Mouse (Mus musculus): Measurements from ENCODE around the gene Ffar2. TPM values are rescaled to one million over a fixed set of nuclear protein-coding genes. Genes with fewer than 3 reads are reported as not detected.
A peak's percentile ranks its signal among the peaks of the same experiment; 100 is the strongest.
"Not testable (repeated sequence)": the region's sequence is repeated elsewhere in the genome, so short reads cannot be mapped to it uniquely, and the experiment has no call there.

Gene Ffar2
- polyA plus RNA-seq, 1 experiment from 2014 or later = 0.45 TPM

GRCm38 (mm10) chr7:30832261-30832660 is 8.7 kb upstream of the Ffar2 start:
- ATAC-seq (replicated peaks; ENCODE audit: extremely low read depth, insufficient read depth, low FRiP score) = no peak
- Histone ChIP-seq H3K4me3 (ENCODE audit: low read length) (no peak overlapping the region), H3K4me1 (ENCODE audit: control insufficient read depth, insufficient read depth, low read length) (no peaks in the 10 kb centered on the region), H3K27ac (ENCODE audit: low read length) (no peak overlapping the region), H3K27me3 (ENCODE audit: control insufficient read depth, insufficient read depth, low read length) (no peaks in the 10 kb centered on the region), H3K4me2 (ENCODE audit: low read depth, low read length) (peak overlapping the region; percentile 42; the same call in 1 of the 2 replicates), H3K9ac (ENCODE audit: low read length) (no peak overlapping the region), H3K36me3 (ENCODE audit: control insufficient read depth, insufficient read depth) (no peaks in the 10 kb centered on the region), H3K9me3 (replicated peaks; ENCODE audit: control insufficient read depth, low read length) (no peaks in the 10 kb centered on the region)
- 51% methylated on average over 16 of the region's 17 CpGs for WGBS

DNA sequence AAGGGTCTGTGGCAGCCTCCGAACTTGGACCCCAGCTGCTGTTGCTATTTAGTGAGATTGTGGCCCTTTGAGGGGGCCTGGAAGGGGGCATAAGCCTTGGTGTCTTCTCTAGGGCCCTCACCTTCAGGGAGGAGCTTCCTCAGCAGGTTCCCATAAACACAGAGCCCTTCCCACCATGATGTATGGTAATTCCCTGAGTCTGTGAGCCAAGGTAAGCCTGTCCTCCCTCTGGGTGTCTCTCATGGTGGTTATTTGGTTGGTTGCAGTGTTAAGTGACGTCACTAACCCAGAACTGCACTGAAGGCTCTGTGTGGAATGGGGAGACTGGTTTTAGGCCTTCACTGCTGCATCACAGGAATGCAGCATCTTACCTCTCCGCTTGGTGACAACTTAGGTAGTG is 5.9 kb upstream of the Ffar2 start:
- H3K9ac ChIP-seq (ENCODE audit: low read length) = no peak overlapping the region
- no peak overlapping the region for H3K4me2 ChIP-seq (ENCODE audit: low read depth, low read length)
- no peaks in the 10 kb centered on the region for H3K27me3 ChIP-seq (ENCODE audit: control insufficient read depth, insufficient read depth, low read length)
- H3K4me1 ChIP-seq (ENCODE audit: control insufficient read depth, insufficient read depth, low read length) = no peaks in the 10 kb centered on the region
- H3K9me3 ChIP-seq (replicated peaks; ENCODE audit: control insufficient read depth, low read length) = no peaks in the 10 kb centered on the region
- H3K36me3 ChIP-seq (ENCODE audit: control insufficient read depth, insufficient read depth) = no peaks in the 10 kb centered on the region
- WGBS = 64% methylated on average over 3 of the region's 3 CpGs
- no peak overlapping the region for H3K4me3 ChIP-seq (ENCODE audit: low read length)
- no peak overlapping the region for H3K27ac ChIP-seq (ENCODE audit: low read length)
- no peak for ATAC-seq (replicated peaks; ENCODE audit: extremely low read depth, insufficient read depth, low FRiP score)

DNA sequence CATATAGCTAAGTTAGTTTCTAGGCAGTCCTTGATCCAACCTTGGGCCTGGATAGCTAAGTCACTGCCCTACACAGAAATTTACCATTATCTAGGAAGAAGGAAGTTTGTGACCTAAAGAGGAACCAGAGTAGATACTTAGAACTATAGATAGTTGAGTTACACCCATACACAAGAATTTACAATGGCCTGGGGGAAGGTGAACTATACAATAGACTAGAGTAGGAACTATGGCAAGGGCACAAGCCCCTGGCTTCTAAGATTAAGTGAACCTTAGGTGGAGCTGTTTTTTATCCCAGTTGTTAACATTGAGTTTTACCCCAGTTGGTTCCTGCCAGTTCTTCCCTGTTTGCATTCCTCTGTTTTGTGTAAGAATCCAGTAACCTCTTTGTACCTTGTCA is 5.3 kb upstream of the Ffar2 start:
- not testable (repeated sequence) for H3K4me2 ChIP-seq (ENCODE audit: low read depth, low read length); ATAC-seq (replicated peaks; ENCODE audit: extremely low read depth, insufficient read depth, low FRiP score); H3K4me3 ChIP-seq (ENCODE audit: low read length); H3K9me3 ChIP-seq (replicated peaks; ENCODE audit: control insufficient read depth, low read length); H3K4me1 ChIP-seq (ENCODE audit: control insufficient read depth, insufficient read depth, low read length); H3K36me3 ChIP-seq (ENCODE audit: control insufficient read depth, insufficient read depth); H3K27ac ChIP-seq (ENCODE audit: low read length); H3K27me3 ChIP-seq (ENCODE audit: control insufficient read depth, insufficient read depth, low read length); H3K9ac ChIP-seq (ENCODE audit: low read length)

DNA sequence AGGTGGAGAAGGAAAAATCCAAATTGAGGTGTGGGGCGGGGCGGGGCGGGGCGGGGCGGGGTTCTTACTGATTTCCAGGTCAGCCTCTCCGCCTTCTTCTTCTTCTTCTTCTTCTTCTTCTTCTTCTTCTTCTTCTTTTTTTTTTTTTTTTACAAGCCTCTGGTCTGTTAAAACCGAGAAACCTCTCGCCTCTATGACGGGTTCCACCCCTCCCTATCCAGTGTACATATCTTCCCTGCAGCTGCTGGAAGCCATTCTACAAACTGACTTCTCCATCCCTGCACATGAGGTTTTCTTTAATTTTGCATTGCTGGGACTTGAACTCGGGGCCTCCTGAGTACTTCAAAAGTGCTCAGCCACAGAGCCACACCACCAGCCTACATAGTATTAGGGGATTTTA is 3.1 kb upstream of the Ffar2 start:
- Histone ChIP-seq H3K9me3 (replicated peaks; ENCODE audit: control insufficient read depth, low read length) (no peaks in the 10 kb centered on the region), H3K4me3 (ENCODE audit: low read length) (no peak overlapping the region), H3K27me3 (ENCODE audit: control insufficient read depth, insufficient read depth, low read length) (no peaks in the 10 kb centered on the region), H3K36me3 (ENCODE audit: control insufficient read depth, insufficient read depth) (no peaks in the 10 kb centered on the region), H3K27ac (ENCODE audit: low read length) (no peak overlapping the region), H3K4me2 (ENCODE audit: low read depth, low read length) (no peak overlapping the region), H3K4me1 (ENCODE audit: control insufficient read depth, insufficient read depth, low read length) (no peaks in the 10 kb centered on the region), H3K9ac (ENCODE audit: low read length) (no peak overlapping the region)
- no peak for ATAC-seq (replicated peaks; ENCODE audit: extremely low read depth, insufficient read depth, low FRiP score)
- WGBS = 90% methylated on average over 10 of the region's 10 CpGs

- WGBS = 89% methylated on average over 3 of the region's 3 CpGs
- ATAC-seq (replicated peaks; ENCODE audit: extremely low read depth, insufficient read depth, low FRiP score) = no peak
These were observed 731 bp upstream of the Ffar2 start for GRCm38 (mm10) chr7:30824306-30824705.

DNA sequence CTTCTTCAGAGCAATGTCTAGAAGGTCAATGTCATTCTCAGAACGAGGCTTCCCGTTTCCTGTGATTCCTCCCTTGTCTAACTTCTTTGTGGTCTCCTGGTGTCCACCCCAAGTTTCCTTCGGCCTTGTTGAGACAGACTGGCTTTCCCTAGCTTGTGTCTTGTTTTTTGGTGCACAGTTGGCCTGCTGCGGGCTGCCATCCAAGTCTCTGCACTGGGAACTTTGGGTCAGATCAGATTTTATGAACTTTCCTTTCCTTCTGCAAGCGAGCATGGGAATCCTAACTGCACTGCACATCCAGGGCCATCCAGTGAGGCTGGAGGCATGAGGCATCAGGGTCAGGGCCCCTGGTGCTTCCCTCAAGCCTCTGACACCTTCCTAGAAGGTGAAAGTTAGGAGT is 2.0 kb downstream of the Ffar2 start:
- Histone ChIP-seq H3K4me2 (ENCODE audit: low read depth, low read length) (no peak overlapping the region), H3K27ac (ENCODE audit: low read length) (no peak overlapping the region), H3K9me3 (replicated peaks; ENCODE audit: control insufficient read depth, low read length) (no peaks in the 10 kb centered on the region), H3K36me3 (ENCODE audit: control insufficient read depth, insufficient read depth) (no peaks in the 10 kb centered on the region), H3K4me1 (ENCODE audit: control insufficient read depth, insufficient read depth, low read length) (no peaks in the 10 kb centered on the region), H3K27me3 (ENCODE audit: control insufficient read depth, insufficient read depth, low read length) (no peaks in the 10 kb centered on the region; the same call in 1 of the 2 replicates), H3K9ac (ENCODE audit: low read length) (no peak overlapping the region), H3K4me3 (ENCODE audit: low read length) (no peak overlapping the region)
- ATAC-seq (replicated peaks; ENCODE audit: extremely low read depth, insufficient read depth, low FRiP score) = no peak
- WGBS = 49% methylated on average over 5 of the region's 5 CpGs

More at GRCm38 (mm10) chr7:30824306-30824705, 731 bp upstream of the Ffar2 start:
- H3K27me3 ChIP-seq (ENCODE audit: control insufficient read depth, insufficient read depth, low read length) = no peaks in the 10 kb centered on the region; the same call in 1 of the 2 replicates
- H3K4me1 ChIP-seq (ENCODE audit: control insufficient read depth, insufficient read depth, low read length) = no peaks in the 10 kb centered on the region
- H3K4me2 ChIP-seq (ENCODE audit: low read depth, low read length) = no peak overlapping the region
- no peaks in the 10 kb centered on the region for H3K36me3 ChIP-seq (ENCODE audit: control insufficient read depth, insufficient read depth)
- H3K9me3 ChIP-seq (replicated peaks; ENCODE audit: control insufficient read depth, low read length) = no peaks in the 10 kb centered on the region
- no peak overlapping the region for H3K27ac ChIP-seq (ENCODE audit: low read length)
- H3K9ac ChIP-seq (ENCODE audit: low read length) = no peak overlapping the region
- no peak overlapping the region for H3K4me3 ChIP-seq (ENCODE audit: low read length)

GRCm38 (mm10) chr7:30820854-30821445 is 2.6 kb downstream of the Ffar2 start:
- no peaks in the 10 kb centered on the region; the same call in 1 of the 2 replicates for H3K27me3 ChIP-seq (ENCODE audit: control insufficient read depth, insufficient read depth, low read length)
- no peaks in the 10 kb centered on the region for H3K4me1 ChIP-seq (ENCODE audit: control insufficient read depth, insufficient read depth, low read length)
- no peak overlapping the region for H3K9ac ChIP-seq (ENCODE audit: low read length)
- WGBS = 51% methylated on average over 7 of the region's 7 CpGs
- H3K4me3 ChIP-seq (ENCODE audit: low read length) = no peak overlapping the region
- peak; percentile 32; the same call in 1 of the 2 replicates for ATAC-seq (replicated peaks; ENCODE audit: extremely low read depth, insufficient read depth, low FRiP score)
- H3K27ac ChIP-seq (ENCODE audit: low read length) = no peak overlapping the region
- no peak overlapping the region for H3K4me2 ChIP-seq (ENCODE audit: low read depth, low read length)
- H3K9me3 ChIP-seq (replicated peaks; ENCODE audit: control insufficient read depth, low read length) = no peaks in the 10 kb centered on the region
- no peaks in the 10 kb centered on the region for H3K36me3 ChIP-seq (ENCODE audit: control insufficient read depth, insufficient read depth)

DNA sequence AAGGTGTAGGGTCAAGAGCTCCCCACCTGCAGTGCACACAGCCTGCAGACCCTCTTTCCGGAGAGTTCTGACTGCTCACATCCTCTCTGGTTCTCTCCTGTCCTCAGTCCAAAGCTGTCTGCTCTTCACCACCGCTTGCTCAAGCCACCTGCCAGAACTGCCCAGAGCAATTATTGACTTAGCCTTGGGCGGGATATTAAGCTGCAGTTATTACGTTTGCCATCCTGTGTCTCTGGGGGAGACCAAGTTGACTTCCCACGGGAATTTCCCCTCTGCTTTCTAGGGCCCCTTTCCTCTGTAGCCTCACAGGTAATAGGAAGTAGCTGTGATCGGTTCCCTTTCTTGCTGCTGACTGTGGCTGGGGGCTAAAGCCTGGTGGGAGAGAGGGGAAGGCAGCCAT is 3.4 kb downstream of the Ffar2 start:
- H3K9me3 ChIP-seq (replicated peaks; ENCODE audit: control insufficient read depth, low read length) = no peaks in the 10 kb centered on the region
- H3K9ac ChIP-seq (ENCODE audit: low read length) = no peak overlapping the region
- 58% methylated on average over 6 of the region's 6 CpGs for WGBS
- H3K36me3 ChIP-seq (ENCODE audit: control insufficient read depth, insufficient read depth) = no peaks in the 10 kb centered on the region
- ATAC-seq (replicated peaks; ENCODE audit: extremely low read depth, insufficient read depth, low FRiP score) = no peak
- H3K4me1 ChIP-seq (ENCODE audit: control insufficient read depth, insufficient read depth, low read length) = no peaks in the 10 kb centered on the region
- no peak overlapping the region for H3K27ac ChIP-seq (ENCODE audit: low read length)
- H3K27me3 ChIP-seq (ENCODE audit: control insufficient read depth, insufficient read depth, low read length) = no peaks in the 10 kb centered on the region; the same call in 1 of the 2 replicates
- H3K4me3 ChIP-seq (ENCODE audit: low read length) = no peak overlapping the region
- H3K4me2 ChIP-seq (ENCODE audit: low read depth, low read length) = no peak overlapping the region

GRCm38 (mm10) chr7:30812291-30812807 is 11.2 kb downstream of the Ffar2 start:
- H3K4me2 ChIP-seq (ENCODE audit: low read depth, low read length) = no peak overlapping the region
- no peaks in the 10 kb centered on the region for H3K4me1 ChIP-seq (ENCODE audit: control insufficient read depth, insufficient read depth, low read length)
- no peaks in the 10 kb centered on the region for H3K36me3 ChIP-seq (ENCODE audit: control insufficient read depth, insufficient read depth)
- no peaks in the 10 kb centered on the region for H3K27me3 ChIP-seq (ENCODE audit: control insufficient read depth, insufficient read depth, low read length)
- H3K27ac ChIP-seq (ENCODE audit: low read length) = no peak overlapping the region
- no peak for ATAC-seq (replicated peaks; ENCODE audit: extremely low read depth, insufficient read depth, low FRiP score)
- no peaks in the 10 kb centered on the region for H3K9me3 ChIP-seq (replicated peaks; ENCODE audit: control insufficient read depth, low read length)
- H3K9ac ChIP-seq (ENCODE audit: low read length) = no peak overlapping the region
- H3K4me3 ChIP-seq (ENCODE audit: low read length) = no peak overlapping the region
- 65% methylated on average over 6 of the region's 6 CpGs for WGBS
